In the genomic region with DNA sequence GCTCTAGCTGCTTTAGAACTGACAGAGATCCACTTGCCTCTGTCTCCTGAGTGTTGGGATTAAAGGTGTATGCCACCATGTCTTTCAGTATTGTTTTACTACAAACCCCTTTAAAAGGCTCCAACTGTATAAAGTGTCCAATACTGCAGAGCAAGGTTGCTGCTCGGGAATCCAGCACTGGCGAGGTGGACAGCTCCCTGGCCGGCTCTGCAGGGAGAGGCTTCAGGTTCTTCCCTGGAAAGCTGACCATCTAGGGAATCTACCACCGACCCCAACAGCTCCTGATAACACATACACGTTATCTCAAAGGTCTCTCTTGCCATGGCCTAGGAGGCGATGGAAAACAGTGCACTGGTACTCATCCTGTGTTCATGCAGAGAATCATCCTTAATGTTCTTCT, we compare ENCODE assay signal across 11 mouse cellular contexts.
DNase-seq lines count a peak whose midpoint lies in the region; ATAC-seq lines count a peak whose summit lies in the region.
"Had no signal": no experiment of that assay in that cellular context is flagged by ENCODE, and none has a peak within 500 bp of the region (broad histone marks: within the 10 kb centered on the region; RNA-seq: fewer than 3 reads in every experiment).

No protein-coding gene starts in this region.

- no peak for ATAC-seq in hindbrain, embryonic 13.5 days (ENCODE audit: low FRiP score)
- ATAC-seq in megakaryocyte-erythroid progenitor cell, adult 5-6 weeks (replicated peaks; ENCODE audit: low FRiP score, low TSS enrichment, poor library complexity, severe bottlenecking), result no peak
- ATAC-seq: forebrain, postnatal 0 days had no signal

- H3K4me2 ChIP-seq in hindbrain, embryonic 13.5 days, result no peak overlapping the region

- H3K9me3 ChIP-seq in hindbrain, embryonic 10.5 days, result no peaks in the 10 kb centered on the region
- no peaks in the 10 kb centered on the region for H3K9me3 ChIP-seq in hindbrain, embryonic 13.5 days
- H3K9me3 ChIP-seq in embryonic facial prominence, embryonic 10.5 days, result no peaks in the 10 kb centered on the region

- H3K36me3 ChIP-seq in hindbrain, embryonic 10.5 days, result no peaks in the 10 kb centered on the region
- no peaks in the 10 kb centered on the region for H3K36me3 ChIP-seq in hindbrain, embryonic 13.5 days
- H3K36me3 ChIP-seq in embryonic facial prominence, embryonic 10.5 days (replicated peaks), result no peaks in the 10 kb centered on the region
- no peaks in the 10 kb centered on the region for H3K36me3 ChIP-seq in splenic B cell, adult 2 months (ENCODE audit: control insufficient read depth, insufficient read depth, low read length, poor library complexity, severe bottlenecking)

- peaks cover 11% of the 10 kb centered on the region for H3K27me3 ChIP-seq in hindbrain, embryonic 10.5 days (ENCODE audit: insufficient read depth, poor library complexity, severe bottlenecking)
- H3K27me3 ChIP-seq in hindbrain, embryonic 13.5 days, result 0 out of 2 replicates have a peak, but pooled peaks cover 4% of the 10 kb centered on the region
- no peaks in the 10 kb centered on the region for H3K27me3 ChIP-seq in embryonic facial prominence, embryonic 10.5 days (replicated peaks; ENCODE audit: low read depth, poor library complexity, severe bottlenecking)
- no peaks in the 10 kb centered on the region for H3K27me3 ChIP-seq in splenic B cell, adult 2 months (ENCODE audit: control insufficient read depth, insufficient read depth, low read length, poor library complexity, severe bottlenecking)

- DNase-seq in hindbrain, embryonic 10.5 days (ENCODE audit: low spot score), result peak; percentile 65
- peak; percentile 74 for DNase-seq in testis, postnatal 10 days (ENCODE audit: low spot score)
- DNase-seq in testis, postnatal 14 days (ENCODE audit: low spot score), result no peak
- DNase-seq in embryonic facial prominence, embryonic 10.5 days (ENCODE audit: low spot score), result peak; percentile 83
- peak; percentile 9 for DNase-seq in splenic B cell, adult 2 months (ENCODE audit: low read depth, low spot score)
- DNase-seq in cerebellum, adult 11 months, result no peak
- DNase-seq: cerebellum, adult 18-20 months; forebrain, postnatal 0 days had no signal

- WGBS in hindbrain, embryonic 10.5 days, result 16% methylated on average over 6 of the region's 6 CpGs
- WGBS in hindbrain, embryonic 13.5 days, result 25% methylated on average over 6 of the region's 6 CpGs
- 16% methylated on average over 6 of the region's 6 CpGs for WGBS in embryonic facial prominence, embryonic 10.5 days

- peaks cover 16% of the 10 kb centered on the region for H3K4me1 ChIP-seq in hindbrain, embryonic 10.5 days (replicated peaks)
- H3K4me1 ChIP-seq in hindbrain, embryonic 13.5 days (replicated peaks), result peaks cover 15% of the 10 kb centered on the region
- peaks cover 12% of the 10 kb centered on the region for H3K4me1 ChIP-seq in embryonic facial prominence, embryonic 10.5 days

- no peak overlapping the region for H3K27ac ChIP-seq in hindbrain, embryonic 10.5 days
- no peak overlapping the region for H3K27ac ChIP-seq in hindbrain, embryonic 13.5 days
- no peak overlapping the region for H3K27ac ChIP-seq in embryonic facial prominence, embryonic 10.5 days (replicated peaks)
- H3K27ac ChIP-seq: macrophage had no signal

- H3K4me3 ChIP-seq in hindbrain, embryonic 10.5 days, result no peak overlapping the region
- no peak overlapping the region for H3K4me3 ChIP-seq in hindbrain, embryonic 13.5 days
- no peak overlapping the region for H3K4me3 ChIP-seq in embryonic facial prominence, embryonic 10.5 days

- H3K9ac ChIP-seq in hindbrain, embryonic 13.5 days, result no peak overlapping the region
- H3K9ac ChIP-seq: forebrain, postnatal 0 days had no signal

Comparison
In these comparisons a context has a peak if more than half of its experiments do, and no peak if none do; other contexts are left out.
1. DNase-seq: peak in hindbrain, embryonic 10.5 days (single experiment), testis, postnatal 10 days (single experiment), embryonic facial prominence, embryonic 10.5 days (single experiment) and splenic B cell, adult 2 months (single experiment); none in testis, postnatal 14 days (single experiment) and cerebellum, adult 11 months (single experiment).